Mouse (Mus musculus): ENCODE data around the gene Gde1. TPM values are rescaled to one million over a fixed set of nuclear protein-coding genes. Genes with fewer than 3 reads are reported as not detected.

Gde1 gene
- total RNA-seq, 1 experiment: 57.6 TPM

GRCm38 (mm10) chr7:118698882-118699281 is 6.7 kb downstream of the Gde1 start:
- no peaks in the 10 kb centered on the region for H3K4me1 ChIP-seq (ENCODE audit: control insufficient read depth in 2 of 2, insufficient read depth in 2 of 2, low read length in 2 of 2, poor library complexity in 1 of 2)
- H3K9me3 ChIP-seq (ENCODE audit: control insufficient read depth, insufficient read depth, low read depth, low read length): no peaks in the 10 kb centered on the region
- TF ChIP-seq CHD2 (IDR thresholded peaks at IDR 0.05; ENCODE audit: low read depth, low read length) (no peak), ZNF384 (IDR thresholded peaks at IDR 0.05; ENCODE audit: low read depth, low read length) (no peak), HCFC1 (IDR thresholded peaks at IDR 0.05; ENCODE audit: borderline replicate concordance, insufficient read depth, low read length) (no peak), MAFK (IDR thresholded peaks at IDR 0.05; ENCODE audit: insufficient read depth, low read depth, low read length) (no peak), ZC3H11A (IDR thresholded peaks at IDR 0.05; ENCODE audit: borderline replicate concordance, low read depth, low read length) (no peak)
- H3K36me3 ChIP-seq (ENCODE audit: control insufficient read depth, insufficient read depth, low read length, poor library complexity, severe bottlenecking): peaks cover 10% of the 10 kb centered on the region
- no peak overlapping the region for H3K27ac ChIP-seq (ENCODE audit: insufficient read depth, low read depth, low read length, poor library complexity, severe bottlenecking)
- in situ Hi-C loops (cut with MboI; ENCODE audit: low sequenced_read_pairs in 2 of 2, unreplicated experiment in 2 of 2): loop anchor here in 1 of 2 experiments (10.0 kb wide), 1 partner anchor 104 kb away; the partner anchor contains the start of gene Tmc5
- no peak overlapping the region for H3K9ac ChIP-seq (ENCODE audit: insufficient read depth, low read depth, low read length, poor library complexity, severe bottlenecking)
- H3K4me3 ChIP-seq (ENCODE audit: insufficient read depth in 1 of 2, low read depth in 1 of 2, low read length in 2 of 2, poor library complexity in 1 of 2, severe bottlenecking in 1 of 2): no peak overlapping the region
- no peak for DNase-seq (ENCODE audit: low read depth, low spot score)

DNA sequence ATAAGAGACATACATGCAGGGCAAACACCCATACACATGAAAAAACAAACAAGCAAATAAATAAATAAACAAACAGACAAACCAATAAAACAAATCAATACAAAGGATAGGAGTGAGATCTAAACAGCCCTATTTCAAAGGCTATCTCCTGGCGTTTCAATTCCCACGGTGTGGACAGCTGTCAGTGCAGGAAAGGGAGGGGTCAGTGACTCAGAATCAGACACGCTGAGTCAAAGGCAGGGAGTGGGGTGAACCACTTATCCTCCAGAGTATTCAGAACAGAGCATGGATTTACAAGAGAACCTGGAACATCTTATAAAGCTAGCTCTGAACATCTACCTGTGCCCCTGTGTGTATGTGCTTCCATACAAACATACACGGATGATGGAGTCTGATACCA is 8.4 kb downstream of the Gde1 start:
- no peak for DNase-seq (ENCODE audit: low read depth, low spot score)
- Histone ChIP-seq H3K4me3 (ENCODE audit: insufficient read depth in 1 of 2, low read depth in 1 of 2, low read length in 2 of 2, poor library complexity in 1 of 2, severe bottlenecking in 1 of 2) (no peak overlapping the region), H3K4me1 (ENCODE audit: control insufficient read depth in 2 of 2, insufficient read depth in 2 of 2, low read length in 2 of 2, poor library complexity in 1 of 2) (no peaks in the 10 kb centered on the region), H3K9ac (ENCODE audit: insufficient read depth, low read depth, low read length, poor library complexity, severe bottlenecking) (no peak overlapping the region), H3K9me3 (ENCODE audit: control insufficient read depth, insufficient read depth, low read depth, low read length) (no peaks in the 10 kb centered on the region), H3K36me3 (ENCODE audit: control insufficient read depth, insufficient read depth, low read length, poor library complexity, severe bottlenecking) (peaks cover 10% of the 10 kb centered on the region), H3K27ac (ENCODE audit: insufficient read depth, low read depth, low read length, poor library complexity, severe bottlenecking) (no peak overlapping the region)
- in situ Hi-C loops (cut with MboI; ENCODE audit: low sequenced_read_pairs in 2 of 2, unreplicated experiment in 2 of 2): loop anchor here in 1 of 2 experiments (10.0 kb wide), 1 partner anchor 102 kb away; the partner anchor contains the start of gene Tmc5
- no peak for TF ChIP-seq ZNF384 (IDR thresholded peaks at IDR 0.05; ENCODE audit: low read depth, low read length)
- TF ChIP-seq ZC3H11A (IDR thresholded peaks at IDR 0.05; ENCODE audit: borderline replicate concordance, low read depth, low read length): no peak
- no peak for TF ChIP-seq MAFK (IDR thresholded peaks at IDR 0.05; ENCODE audit: insufficient read depth, low read depth, low read length)
- no peak for TF ChIP-seq CHD2 (IDR thresholded peaks at IDR 0.05; ENCODE audit: low read depth, low read length)
- no peak for TF ChIP-seq HCFC1 (IDR thresholded peaks at IDR 0.05; ENCODE audit: borderline replicate concordance, insufficient read depth, low read length)

- Histone ChIP-seq H3K4me3 (ENCODE audit: insufficient read depth in 1 of 2, low read depth in 1 of 2, low read length in 2 of 2, poor library complexity in 1 of 2, severe bottlenecking in 1 of 2) (no peak overlapping the region), H3K4me1 (ENCODE audit: control insufficient read depth in 2 of 2, insufficient read depth in 2 of 2, low read length in 2 of 2, poor library complexity in 1 of 2) (no peaks in the 10 kb centered on the region), H3K9me3 (ENCODE audit: control insufficient read depth, insufficient read depth, low read depth, low read length) (no peaks in the 10 kb centered on the region), H3K36me3 (ENCODE audit: control insufficient read depth, insufficient read depth, low read length, poor library complexity, severe bottlenecking) (peaks cover 16% of the 10 kb centered on the region), H3K9ac (ENCODE audit: insufficient read depth, low read depth, low read length, poor library complexity, severe bottlenecking) (no peak overlapping the region), H3K27ac (ENCODE audit: insufficient read depth, low read depth, low read length, poor library complexity, severe bottlenecking) (no peak overlapping the region)
- TF ChIP-seq CHD2 (IDR thresholded peaks at IDR 0.05; ENCODE audit: low read depth, low read length) (no peak), HCFC1 (IDR thresholded peaks at IDR 0.05; ENCODE audit: borderline replicate concordance, insufficient read depth, low read length) (no peak), MAFK (IDR thresholded peaks at IDR 0.05; ENCODE audit: insufficient read depth, low read depth, low read length) (no peak), ZC3H11A (IDR thresholded peaks at IDR 0.05; ENCODE audit: borderline replicate concordance, low read depth, low read length) (no peak)
- in situ Hi-C loops (cut with MboI; ENCODE audit: low sequenced_read_pairs in 2 of 2, unreplicated experiment in 2 of 2): loop anchor here in 1 of 2 experiments (10.0 kb wide), 1 partner anchor 101 kb away; the partner anchor contains the start of gene Tmc5
- DNase-seq (ENCODE audit: low read depth, low spot score): no peak
Observed at GRCm38 (mm10) chr7:118696146-118696545, 9.4 kb downstream of the Gde1 start.

DNA sequence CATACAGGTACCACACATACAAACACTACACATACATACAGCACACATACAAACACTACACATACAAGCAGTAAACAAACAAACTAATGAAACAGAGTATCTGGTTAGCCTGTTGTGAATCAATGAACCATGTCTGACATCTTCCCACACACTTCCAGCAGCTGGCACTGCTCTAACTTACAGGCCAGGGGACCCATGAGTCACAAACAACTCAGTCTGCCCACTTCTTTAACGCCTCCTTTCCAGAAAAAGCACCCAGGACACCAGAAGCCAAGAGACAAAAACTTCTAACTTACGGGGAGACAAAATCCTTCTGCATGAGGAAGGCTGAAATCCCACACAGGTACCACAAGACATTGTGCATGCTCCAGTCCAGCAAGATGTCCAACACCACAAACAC is 14.3 kb downstream of the Gde1 start:
- H3K36me3 ChIP-seq (ENCODE audit: control insufficient read depth, insufficient read depth, low read length, poor library complexity, severe bottlenecking): peaks cover 15% of the 10 kb centered on the region
- no peak for DNase-seq (ENCODE audit: low read depth, low spot score)

More for the DNA sequence above, 14.3 kb downstream of the Gde1 start:
- in situ Hi-C loops (cut with MboI; ENCODE audit: low sequenced_read_pairs in 2 of 2, unreplicated experiment in 2 of 2): loop anchor here in 1 of 2 experiments (10.0 kb wide), 1 partner anchor 96 kb away; the partner anchor contains the start of gene Tmc5
- H3K4me1 ChIP-seq (ENCODE audit: control insufficient read depth in 2 of 2, insufficient read depth in 2 of 2, low read length in 2 of 2, poor library complexity in 1 of 2): no peaks in the 10 kb centered on the region; a peak in 1 of 4 replicates
- TF ChIP-seq HCFC1 (IDR thresholded peaks at IDR 0.05; ENCODE audit: borderline replicate concordance, insufficient read depth, low read length) (no peak), CHD2 (IDR thresholded peaks at IDR 0.05; ENCODE audit: low read depth, low read length) (no peak), MAFK (IDR thresholded peaks at IDR 0.05; ENCODE audit: insufficient read depth, low read depth, low read length) (no peak), ZC3H11A (IDR thresholded peaks at IDR 0.05; ENCODE audit: borderline replicate concordance, low read depth, low read length) (no peak), ZNF384 (IDR thresholded peaks at IDR 0.05; ENCODE audit: low read depth, low read length) (no peak)
- no peak overlapping the region for H3K9ac ChIP-seq (ENCODE audit: insufficient read depth, low read depth, low read length, poor library complexity, severe bottlenecking)
- no peak overlapping the region for H3K27ac ChIP-seq (ENCODE audit: insufficient read depth, low read depth, low read length, poor library complexity, severe bottlenecking)
- no peak overlapping the region for H3K4me3 ChIP-seq (ENCODE audit: insufficient read depth in 1 of 2, low read depth in 1 of 2, low read length in 2 of 2, poor library complexity in 1 of 2, severe bottlenecking in 1 of 2)
- no peaks in the 10 kb centered on the region for H3K9me3 ChIP-seq (ENCODE audit: control insufficient read depth, insufficient read depth, low read depth, low read length)
